Mouse (Mus musculus): ENCODE measurements around the gene Prkch. TPM values are rescaled to one million over a fixed set of nuclear protein-coding genes. Genes with fewer than 3 reads are reported as not detected.

Prkch gene
- total and polyA plus RNA-seq, 3 experiments = 0.33 TPM; not detected in 2

- H3K4me3 ChIP-seq (ENCODE audit: low read depth, low read length) = peak overlapping the region; percentile 34; the same call in 1 of the 2 replicates
- no peaks in the 10 kb centered on the region for H3K36me3 ChIP-seq (replicated peaks)
- H3K27me3 ChIP-seq (ENCODE audit: insufficient read depth, low read length) = no peaks in the 10 kb centered on the region; the same call in 1 of the 2 replicates
- H3K4me1 ChIP-seq (ENCODE audit: insufficient read depth, low read depth, low read length) = no peaks in the 10 kb centered on the region
- DNase-seq (ENCODE audit: low spot score) = no peak
- ATAC-seq (ENCODE audit: extremely low read depth, insufficient number of reproducible peaks, low FRiP score, poor library complexity, severe bottlenecking) = no peak
- TF ChIP-seq CTCF (IDR thresholded peaks at IDR 0.05; ENCODE audit: low read depth, low read length) (no peak), GATA1 (IDR thresholded peaks at IDR 0.05; ENCODE audit: borderline replicate concordance, low read length) (no peak), POLR2AphosphoS5 (IDR thresholded peaks at IDR 0.05; ENCODE audit: insufficient replicate concordance, low read depth, low read length) (no peak)
- peaks cover 24% of the 10 kb centered on the region for H3K9me3 ChIP-seq (replicated peaks)
Measured at GRCm38 (mm10) chr12:73544736-73545671, 39.6 kb upstream of the Prkch start.

- no peaks in the 10 kb centered on the region; the same call in 1 of the 2 replicates for H3K27me3 ChIP-seq (ENCODE audit: insufficient read depth, low read length)
- TF ChIP-seq GATA1 (IDR thresholded peaks at IDR 0.05; ENCODE audit: borderline replicate concordance, low read length) (no peak), CTCF (IDR thresholded peaks at IDR 0.05; ENCODE audit: low read depth, low read length) (no peak), POLR2AphosphoS5 (IDR thresholded peaks at IDR 0.05; ENCODE audit: insufficient replicate concordance, low read depth, low read length) (no peak), GATA2 (IDR thresholded peaks at IDR 0.05; ENCODE audit: borderline replicate concordance, low read depth, low read length) (no peak), TAL1 (conservative IDR thresholded peaks at IDR 0.05; ENCODE audit: low read depth, low read length) (no peak)
- ATAC-seq (ENCODE audit: extremely low read depth, insufficient number of reproducible peaks, low FRiP score, poor library complexity, severe bottlenecking) (no peak), DNase-seq (ENCODE audit: low spot score) (no peak)
- peaks cover 19% of the 10 kb centered on the region for H3K9me3 ChIP-seq (replicated peaks)
- peak overlapping the region; percentile 34; the same call in 1 of the 2 replicates for H3K4me3 ChIP-seq (ENCODE audit: low read depth, low read length)
- H3K36me3 ChIP-seq (replicated peaks) = no peaks in the 10 kb centered on the region
- H3K4me1 ChIP-seq (ENCODE audit: insufficient read depth, low read depth, low read length) = no peaks in the 10 kb centered on the region
Measured at GRCm38 (mm10) chr12:73545672-73546085, 38.9 kb upstream of the Prkch start.

GRCm38 (mm10) chr12:73546086-73546711 lies 38.4 kb upstream of the Prkch start, which contains the start of gene Tmem30b:
Tmem30b (minus strand) TSS chr12:73546392.
- Histone ChIP-seq H3K4me1 (ENCODE audit: insufficient read depth, low read depth, low read length) (no peaks in the 10 kb centered on the region), H3K9me3 (replicated peaks) (peaks cover 19% of the 10 kb centered on the region), H3K36me3 (replicated peaks) (no peaks in the 10 kb centered on the region), H3K4me3 (ENCODE audit: low read depth, low read length) (peak within 1 kb of the TSS; percentile 34; the same call in 1 of the 2 replicates), H3K27me3 (ENCODE audit: insufficient read depth, low read length) (no peaks in the 10 kb centered on the region; the same call in 1 of the 2 replicates)
- no peak for TF ChIP-seq GATA1 (IDR thresholded peaks at IDR 0.05; ENCODE audit: borderline replicate concordance, low read length)
- TF ChIP-seq CTCF (IDR thresholded peaks at IDR 0.05; ENCODE audit: low read depth, low read length) = no peak
- no peak for TF ChIP-seq TAL1 (conservative IDR thresholded peaks at IDR 0.05; ENCODE audit: low read depth, low read length)
- no peak for TF ChIP-seq POLR2AphosphoS5 (IDR thresholded peaks at IDR 0.05; ENCODE audit: insufficient replicate concordance, low read depth, low read length)
- DNase-seq (ENCODE audit: low spot score) (no peak), ATAC-seq (ENCODE audit: extremely low read depth, insufficient number of reproducible peaks, low FRiP score, poor library complexity, severe bottlenecking) (no peak)

- DNase-seq (ENCODE audit: low spot score) (no peak), ATAC-seq (ENCODE audit: extremely low read depth, insufficient number of reproducible peaks, low FRiP score, poor library complexity, severe bottlenecking) (no peak)
- no peaks in the 10 kb centered on the region; the same call in 1 of the 2 replicates for H3K27me3 ChIP-seq (ENCODE audit: insufficient read depth, low read length)
- no peaks in the 10 kb centered on the region for H3K4me1 ChIP-seq (ENCODE audit: insufficient read depth, low read depth, low read length)
- peaks cover 19% of the 10 kb centered on the region for H3K9me3 ChIP-seq (replicated peaks)
- no peaks in the 10 kb centered on the region for H3K36me3 ChIP-seq (replicated peaks)
- H3K4me3 ChIP-seq (ENCODE audit: low read depth, low read length) = no peak overlapping the region
- TF ChIP-seq GATA2 (IDR thresholded peaks at IDR 0.05; ENCODE audit: borderline replicate concordance, low read depth, low read length) (no peak), TAL1 (conservative IDR thresholded peaks at IDR 0.05; ENCODE audit: low read depth, low read length) (no peak), CTCF (IDR thresholded peaks at IDR 0.05; ENCODE audit: low read depth, low read length) (no peak), GATA1 (IDR thresholded peaks at IDR 0.05; ENCODE audit: borderline replicate concordance, low read length) (no peak), POLR2AphosphoS5 (IDR thresholded peaks at IDR 0.05; ENCODE audit: insufficient replicate concordance, low read depth, low read length) (no peak)
Measured at GRCm38 (mm10) chr12:73547646-73548045, 37.0 kb upstream of the Prkch start.

- TF ChIP-seq GATA2 (IDR thresholded peaks at IDR 0.05; ENCODE audit: borderline replicate concordance, low read depth, low read length) (no peak), TAL1 (conservative IDR thresholded peaks at IDR 0.05; ENCODE audit: low read depth, low read length) (no peak), CTCF (IDR thresholded peaks at IDR 0.05; ENCODE audit: low read depth, low read length) (no peak), POLR2AphosphoS5 (IDR thresholded peaks at IDR 0.05; ENCODE audit: insufficient replicate concordance, low read depth, low read length) (no peak), GATA1 (IDR thresholded peaks at IDR 0.05; ENCODE audit: borderline replicate concordance, low read length) (no peak)
- H3K4me1 ChIP-seq (ENCODE audit: insufficient read depth, low read depth, low read length) = no peaks in the 10 kb centered on the region
- ATAC-seq (ENCODE audit: extremely low read depth, insufficient number of reproducible peaks, low FRiP score, poor library complexity, severe bottlenecking) (no peak), DNase-seq (ENCODE audit: low spot score) (no peak)
- peaks cover 19% of the 10 kb centered on the region for H3K9me3 ChIP-seq (replicated peaks)
- no peaks in the 10 kb centered on the region; the same call in 1 of the 2 replicates for H3K27me3 ChIP-seq (ENCODE audit: insufficient read depth, low read length)
- no peak overlapping the region for H3K4me3 ChIP-seq (ENCODE audit: low read depth, low read length)
- no peaks in the 10 kb centered on the region for H3K36me3 ChIP-seq (replicated peaks)
Measured at GRCm38 (mm10) chr12:73548259-73548658, 36.3 kb upstream of the Prkch start.

- TF ChIP-seq GATA2 (IDR thresholded peaks at IDR 0.05; ENCODE audit: borderline replicate concordance, low read depth, low read length) (no peak), GATA1 (IDR thresholded peaks at IDR 0.05; ENCODE audit: borderline replicate concordance, low read length) (no peak), CTCF (IDR thresholded peaks at IDR 0.05; ENCODE audit: low read depth, low read length) (peak; percentile 69), POLR2AphosphoS5 (IDR thresholded peaks at IDR 0.05; ENCODE audit: insufficient replicate concordance, low read depth, low read length) (no peak)
- Histone ChIP-seq H3K4me3 (ENCODE audit: low read depth, low read length) (no peak overlapping the region), H3K27me3 (ENCODE audit: insufficient read depth, low read length) (no peaks in the 10 kb centered on the region; the same call in 1 of the 2 replicates), H3K4me1 (ENCODE audit: insufficient read depth, low read depth, low read length) (no peaks in the 10 kb centered on the region), H3K9me3 (replicated peaks) (no peaks in the 10 kb centered on the region), H3K36me3 (replicated peaks) (no peaks in the 10 kb centered on the region)
- DNase-seq (ENCODE audit: low spot score) (peak; percentile 14), ATAC-seq (ENCODE audit: extremely low read depth, insufficient number of reproducible peaks, low FRiP score, poor library complexity, severe bottlenecking) (peak; percentile 54)
Measured at GRCm38 (mm10) chr12:73554155-73554554, 30.4 kb upstream of the Prkch start.
